Mouse (Mus musculus): ENCODE results near the gene Lkaaear1. TPM values are rescaled to one million over a fixed set of nuclear protein-coding genes. Genes with fewer than 3 reads are reported as not detected.

Lkaaear1 gene
- total and polyA plus RNA-seq, 3 experiments: not detected

DNA sequence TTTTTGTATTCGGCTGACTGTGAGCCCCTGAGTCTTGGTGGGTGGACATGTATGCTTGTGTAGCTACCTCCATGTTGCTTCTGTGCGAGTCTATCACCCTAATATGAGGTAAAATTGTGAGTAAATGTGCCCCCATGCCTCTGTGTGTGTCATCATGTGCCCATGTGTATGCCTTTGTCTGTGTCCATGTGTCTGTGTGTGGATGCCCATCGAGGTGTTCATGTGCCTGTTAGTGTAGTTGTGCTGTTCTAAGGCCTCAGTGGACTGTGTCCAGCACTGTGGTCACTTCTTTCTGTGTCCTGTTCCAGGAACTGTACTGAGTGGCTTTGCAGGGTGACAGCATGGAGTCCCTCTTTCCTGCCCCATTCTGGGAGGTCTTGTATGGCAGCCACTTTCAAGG is 17.1 kb upstream of the Lkaaear1 start:
- Histone ChIP-seq H3K9ac (ENCODE audit: insufficient read depth, low read depth) (no peak overlapping the region), H3K36me3 (replicated peaks in 1 of 2; ENCODE audit: control insufficient read depth in 1 of 2, insufficient read depth in 1 of 2, low read length in 1 of 2) (no peaks in the 10 kb centered on the region), H3K4me3 (replicated peaks in 1 of 3; ENCODE audit: low read depth in 2 of 3, low read length in 2 of 3, poor library complexity in 1 of 3) (no peak overlapping the region), H3K79me2 (replicated peaks; ENCODE audit: control insufficient read depth, extremely low read depth, insufficient read depth, poor library complexity, severe bottlenecking) (no peaks in the 10 kb centered on the region), H3K4me1 (ENCODE audit: control insufficient read depth in 1 of 2, insufficient read depth in 2 of 2) (peaks cover 0 to 13% of the 10 kb centered on the region in 2 experiments; a peak in 2 of 4 replicates), H3K27ac (ENCODE audit: insufficient read depth, low read depth) (no peak overlapping the region), H3K4me2 (ENCODE audit: insufficient read depth, low read depth, poor library complexity, severe bottlenecking) (no peak overlapping the region), H3K9me3 (replicated peaks; ENCODE audit: low read length) (no peaks in the 10 kb centered on the region), H3K27me3 (replicated peaks) (peaks cover 57% of the 10 kb centered on the region)
- dilution Hi-C loops (cut with MboI; ENCODE audit: extremely low pct_ligation_motif_present, extremely low pct_unique_long_range_greater_than_20kb, low sequenced_read_pairs) (no loop called here), in situ Hi-C loops (cut with MboI; ENCODE audit: low pct_ligation_motif_present, low pct_unique_long_range_greater_than_20kb, low sequenced_read_pairs) (no loop called here)
- TF ChIP-seq USF2 (conservative IDR thresholded peaks at IDR 0.05; ENCODE audit: low read depth, low read length): no peak
- no peak for TF ChIP-seq UBTF (IDR thresholded peaks at IDR 0.05; ENCODE audit: low read depth, low read length)
- TF ChIP-seq MXI1 (IDR thresholded peaks at IDR 0.05; ENCODE audit: low read depth, low read length): no peak
- TF ChIP-seq CTCF (conservative IDR thresholded peaks at IDR 0.05 in 1 of 2, IDR thresholded peaks at IDR 0.05 in 1 of 2; ENCODE audit: low read depth in 2 of 2, low read length in 2 of 2): no peak
- TF ChIP-seq RAD21 (IDR thresholded peaks at IDR 0.05; ENCODE audit: low read depth, low read length): no peak
- TF ChIP-seq ETS1 (conservative IDR thresholded peaks at IDR 0.05; ENCODE audit: low read depth, low read length): no peak
- TF ChIP-seq KAT2A (IDR thresholded peaks at IDR 0.05; ENCODE audit: insufficient replicate concordance, low read length): no peak
- TF ChIP-seq MEF2A (IDR thresholded peaks at IDR 0.05; ENCODE audit: borderline replicate concordance, low read depth, low read length): no peak
- TF ChIP-seq POLR2AphosphoS2 (IDR thresholded peaks at IDR 0.05; ENCODE audit: low read depth, low read length): no peak
- TF ChIP-seq ZC3H11A (IDR thresholded peaks at IDR 0.05; ENCODE audit: low read depth, low read length): no peak
- no peak for TF ChIP-seq BHLHE40 (IDR thresholded peaks at IDR 0.05; ENCODE audit: low read depth, low read length)
- TF ChIP-seq GABPA (IDR thresholded peaks at IDR 0.05; ENCODE audit: insufficient replicate concordance, low read depth, low read length): no peak
- TF ChIP-seq RCOR1 (conservative IDR thresholded peaks at IDR 0.05; ENCODE audit: low read depth, low read length): no peak
- TF ChIP-seq JUND (conservative IDR thresholded peaks at IDR 0.05; ENCODE audit: low read depth, low read length): no peak
- TF ChIP-seq NRF1 (IDR thresholded peaks at IDR 0.05; ENCODE audit: low read depth, low read length): no peak
- no peak for TF ChIP-seq CHD1 (IDR thresholded peaks at IDR 0.05; ENCODE audit: low read depth, low read length)
- TF ChIP-seq ZNF384 (IDR thresholded peaks at IDR 0.05; ENCODE audit: low read depth, low read length): no peak
- TF ChIP-seq MAX (IDR thresholded peaks at IDR 0.05; ENCODE audit: low read length): no peak
- no peak for TF ChIP-seq TBP (conservative IDR thresholded peaks at IDR 0.05; ENCODE audit: low read depth, low read length)
- no peak for DNase-seq (ENCODE audit: extremely low read depth)

- no peaks in the 10 kb centered on the region for H3K79me2 ChIP-seq (replicated peaks; ENCODE audit: control insufficient read depth, extremely low read depth, insufficient read depth, poor library complexity, severe bottlenecking)
- dilution Hi-C loops (cut with MboI; ENCODE audit: extremely low pct_ligation_motif_present, extremely low pct_unique_long_range_greater_than_20kb, low sequenced_read_pairs): no loop called here
- DNase-seq (ENCODE audit: extremely low read depth): no peak
- H3K27ac ChIP-seq (ENCODE audit: insufficient read depth, low read depth): no peak within 1 kb of the TSS
- no peaks in the 10 kb centered on the region for H3K36me3 ChIP-seq (replicated peaks in 1 of 2; ENCODE audit: control insufficient read depth in 1 of 2, insufficient read depth in 1 of 2, low read length in 1 of 2)
- no peak within 1 kb of the TSS for H3K9ac ChIP-seq (ENCODE audit: insufficient read depth, low read depth)
- H3K27me3 ChIP-seq (replicated peaks): peaks cover 52% of the 10 kb centered on the region
- TF ChIP-seq ZNF384 (IDR thresholded peaks at IDR 0.05; ENCODE audit: low read depth, low read length): peak; percentile 89
- no peak for TF ChIP-seq USF2 (conservative IDR thresholded peaks at IDR 0.05; ENCODE audit: low read depth, low read length)
- TF ChIP-seq MXI1 (IDR thresholded peaks at IDR 0.05; ENCODE audit: low read depth, low read length): no peak
- in situ Hi-C loops (cut with MboI; ENCODE audit: low pct_ligation_motif_present, low pct_unique_long_range_greater_than_20kb, low sequenced_read_pairs): no loop called here
- H3K4me1 ChIP-seq (ENCODE audit: control insufficient read depth in 1 of 2, insufficient read depth in 2 of 2): peaks cover 0 to 13% of the 10 kb centered on the region in 2 experiments; a peak in 2 of 4 replicates
- H3K9me3 ChIP-seq (replicated peaks; ENCODE audit: low read length): no peaks in the 10 kb centered on the region
- H3K4me3 ChIP-seq (replicated peaks in 1 of 3; ENCODE audit: low read depth in 2 of 3, low read length in 2 of 3, poor library complexity in 1 of 3): no peak within 1 kb of the TSS
- peak within 1 kb of the TSS; percentile 44 for H3K4me2 ChIP-seq (ENCODE audit: insufficient read depth, low read depth, poor library complexity, severe bottlenecking)
Observed at GRCm38 (mm10) chr2:181714903-181715326, 16.7 kb upstream of the Lkaaear1 start, which contains the start of gene Oprl1. TSS of gene Oprl1 (plus strand) at chr2:181715016.

All from CH12.LX (cell line).